Mouse (Mus musculus) liver (tissue): ENCODE measurements at regions not wholly inside any gene's neighbourhood (a gene's known extent, or its start where the extent isn't known, plus 50 kb on each side); places are given as distances from the start of the nearest gene placed in this dataset.
A peak's percentile ranks its signal among the peaks of the same experiment; 100 is the strongest.

Experiments
- DNase-seq: peaks from one replicate; pipeline ENCODE4 v3.0.0-alpha.2; 2020; ENCODE audit warnings: mixed read lengths

GRCm38 (mm10) chr14:48942882-48943281 is 123.0 kb upstream of the Ap5m1 start:
- no peak for DNase-seq

DNA sequence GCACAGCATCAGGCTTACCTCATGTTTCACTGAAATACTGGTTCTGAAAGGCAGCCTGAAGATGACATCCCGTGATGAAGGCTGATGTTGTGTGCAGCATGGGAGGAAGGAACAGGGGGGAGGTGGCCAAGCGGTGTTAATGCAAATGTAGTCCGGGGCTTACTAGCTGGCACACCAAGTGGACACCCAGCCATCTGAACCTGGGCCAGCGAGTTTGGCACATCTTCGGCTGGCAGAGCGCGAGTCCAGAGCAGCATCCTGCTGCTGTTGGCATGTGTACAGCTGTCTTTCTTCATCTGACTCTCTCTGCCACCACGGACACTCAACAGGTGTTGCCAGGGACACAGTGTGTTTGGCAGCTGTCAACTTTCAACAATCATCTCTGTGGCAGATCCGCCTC is 135.0 kb upstream of the Ap5m1 start:
- DNase-seq: no peak

GRCm38 (mm10) chr14:48925870-48926269 is 140.0 kb upstream of the Ap5m1 start:
- DNase-seq: no peak

- DNase-seq: no peak
These were observed 156.5 kb upstream of the Ap5m1 start for GRCm38 (mm10) chr14:48909420-48909819.

GRCm38 (mm10) chr14:48907991-48908698 is 157.8 kb upstream of the Ap5m1 start:
- DNase-seq: no peak

- DNase-seq: no peak
These were observed 158.4 kb upstream of the Ap5m1 start for GRCm38 (mm10) chr14:48907403-48907973.

GRCm38 (mm10) chr14:48906956-48907355 is 158.9 kb upstream of the Ap5m1 start:
- DNase-seq: no peak

DNA sequence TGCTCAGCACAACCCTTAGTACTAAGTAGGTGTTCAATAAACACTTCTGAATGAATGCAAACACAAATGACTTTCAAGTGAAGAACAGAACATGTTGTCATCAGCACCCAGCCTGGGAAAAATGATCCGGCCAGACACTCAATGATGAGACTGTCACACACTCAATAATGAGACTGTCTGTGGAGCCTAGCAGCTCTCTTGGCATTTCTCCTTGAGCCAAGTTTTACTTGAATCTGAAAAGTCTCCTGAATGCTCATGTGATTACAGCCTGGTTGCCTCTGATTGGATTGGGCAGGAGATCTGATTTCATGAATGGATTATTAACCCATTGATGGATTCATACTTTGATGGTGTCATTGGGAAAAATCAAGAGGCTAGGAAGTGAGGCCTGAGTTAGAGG is 161.3 kb upstream of the Ap5m1 start:
- no peak for DNase-seq

DNA sequence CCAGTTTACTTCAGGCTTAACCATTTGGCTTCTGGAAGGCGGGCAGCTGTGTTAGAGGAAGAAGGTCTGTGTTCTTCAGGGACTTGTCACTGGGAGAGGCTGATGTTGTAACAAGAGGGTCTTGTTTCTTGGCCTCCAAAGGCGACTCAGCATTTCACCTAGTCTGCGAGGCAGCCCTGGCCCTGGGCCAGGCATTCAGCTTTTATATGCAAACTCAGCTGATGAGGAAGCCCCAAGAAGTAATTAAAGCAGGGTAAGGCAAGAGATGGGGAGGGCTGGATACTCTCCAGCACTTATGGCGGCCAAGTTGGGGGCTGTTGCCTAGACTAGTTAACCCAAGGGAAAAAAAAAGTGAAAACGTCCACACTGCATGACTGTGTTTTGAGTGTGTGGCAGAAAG is 162.4 kb upstream of the Ap5m1 start:
- DNase-seq: no peak

- DNase-seq: no peak
These were observed 165.7 kb upstream of the Ap5m1 start for GRCm38 (mm10) chr14:48900201-48900600.

DNA sequence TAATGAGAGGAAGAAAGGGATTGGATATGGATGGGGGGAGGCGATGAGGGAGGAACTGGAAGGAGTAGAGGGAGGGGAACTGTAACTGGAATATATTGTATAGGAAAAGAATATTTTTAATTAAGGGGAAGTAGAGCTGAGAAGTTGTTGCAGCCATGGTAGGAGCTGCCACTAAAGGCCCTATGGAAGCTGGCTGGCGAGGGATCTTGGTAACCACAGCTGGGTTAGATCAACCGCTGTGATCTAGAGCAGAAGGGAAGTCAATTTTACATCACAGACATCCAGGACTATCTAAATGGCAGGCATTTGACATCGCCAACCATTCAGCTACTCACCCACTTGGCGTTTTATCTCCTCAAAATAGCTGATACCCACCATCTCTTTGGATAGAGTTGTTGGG is 168.8 kb upstream of the Ap5m1 start:
- no peak for DNase-seq

DNA sequence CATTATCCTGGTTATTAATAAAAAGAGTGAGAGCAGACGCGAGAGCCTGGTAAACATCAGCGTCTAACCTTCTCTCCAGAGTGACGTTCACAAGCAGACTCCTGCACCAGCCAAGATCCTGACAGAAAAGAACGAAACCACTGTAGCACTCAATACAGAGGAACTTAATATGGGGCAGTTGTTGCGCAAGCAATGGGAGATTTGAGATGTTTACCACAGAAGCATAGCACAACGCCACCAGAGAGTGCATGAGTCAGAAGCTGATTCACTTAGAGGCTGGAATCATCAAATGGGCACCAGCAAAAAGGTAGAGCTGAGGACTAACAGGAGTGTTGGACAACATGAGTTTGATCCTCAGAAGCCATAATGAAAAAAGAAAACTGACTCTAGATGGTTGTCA is 169.7 kb upstream of the Ap5m1 start:
- no peak for DNase-seq

GRCm38 (mm10) chr14:48891216-48891615 is 174.7 kb upstream of the Ap5m1 start:
- no peak for DNase-seq

DNA sequence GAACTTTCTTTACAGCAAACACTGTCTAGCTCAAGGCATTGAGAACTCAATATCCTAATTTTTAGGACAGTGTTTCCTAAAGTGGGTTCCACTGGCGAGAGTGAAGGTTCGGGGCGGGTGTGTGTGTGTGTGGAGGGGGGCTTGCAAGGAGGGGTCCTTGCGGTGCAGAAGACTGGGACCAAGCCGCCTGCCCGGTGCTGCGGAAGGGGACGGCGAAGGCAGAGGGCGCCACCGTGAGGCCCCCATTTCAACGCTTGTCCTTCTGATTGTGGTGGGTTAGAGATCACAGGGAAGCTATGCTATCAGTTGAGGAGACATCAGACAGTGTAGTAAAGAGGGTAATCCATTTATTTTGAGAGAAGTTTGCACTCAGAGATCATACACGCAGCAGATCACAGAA is 176.9 kb upstream of the Ap5m1 start:
- DNase-seq: peak; percentile 9

DNA sequence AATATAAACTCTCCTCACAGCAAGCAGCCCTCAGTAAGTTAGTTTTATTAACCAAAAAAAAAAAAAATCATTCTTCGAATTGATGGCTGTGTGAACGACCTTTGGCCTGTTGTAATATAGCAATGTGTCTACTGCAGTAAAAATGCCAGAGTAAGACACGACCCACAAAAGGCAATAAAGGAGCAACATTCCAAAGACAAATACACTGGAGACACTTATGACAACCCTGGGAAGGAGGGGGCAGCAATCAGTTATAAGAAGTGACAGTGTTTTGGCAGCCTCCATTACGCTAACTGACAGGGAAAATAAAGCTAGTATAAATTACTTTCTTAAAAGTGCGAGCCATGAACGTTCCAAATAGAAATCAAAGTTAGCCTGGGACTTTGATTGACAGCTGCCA is 185.9 kb upstream of the Ap5m1 start:
- no peak for DNase-seq

DNA sequence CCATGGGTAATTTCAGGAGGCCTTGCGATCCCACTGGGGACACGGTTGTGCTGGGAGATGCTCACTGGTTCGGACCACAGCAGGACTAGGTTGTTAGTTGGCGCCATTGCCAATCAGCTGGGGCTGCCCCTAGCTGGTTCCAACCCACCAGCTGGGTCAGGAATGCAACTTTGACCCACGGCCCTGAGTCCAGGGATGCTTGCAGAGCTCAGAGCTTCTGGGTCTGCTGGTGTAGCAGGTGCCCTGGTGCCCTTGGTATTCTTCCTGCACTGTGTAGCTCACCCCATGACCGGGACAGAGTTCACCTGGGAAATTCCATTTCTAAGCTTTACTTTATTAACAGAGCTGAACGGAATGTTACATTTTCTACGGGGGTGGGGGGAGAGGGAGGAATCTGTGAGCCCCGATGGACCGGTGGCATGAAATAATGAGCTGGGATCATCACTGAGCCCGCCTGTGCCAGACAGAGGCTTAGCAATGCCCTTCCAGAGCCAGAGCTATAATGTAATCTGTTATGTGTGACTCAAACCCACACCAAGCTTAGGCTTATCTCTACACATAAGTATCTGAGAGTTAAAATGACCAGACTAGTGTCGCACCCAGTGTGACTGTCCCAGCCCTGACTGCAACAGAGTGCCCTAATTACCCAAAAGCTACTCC is 187.8 kb upstream of the Ap5m1 start:
- no peak for DNase-seq

GRCm38 (mm10) chr14:48871313-48871712 is 194.6 kb upstream of the Ap5m1 start:
- DNase-seq: no peak

DNA sequence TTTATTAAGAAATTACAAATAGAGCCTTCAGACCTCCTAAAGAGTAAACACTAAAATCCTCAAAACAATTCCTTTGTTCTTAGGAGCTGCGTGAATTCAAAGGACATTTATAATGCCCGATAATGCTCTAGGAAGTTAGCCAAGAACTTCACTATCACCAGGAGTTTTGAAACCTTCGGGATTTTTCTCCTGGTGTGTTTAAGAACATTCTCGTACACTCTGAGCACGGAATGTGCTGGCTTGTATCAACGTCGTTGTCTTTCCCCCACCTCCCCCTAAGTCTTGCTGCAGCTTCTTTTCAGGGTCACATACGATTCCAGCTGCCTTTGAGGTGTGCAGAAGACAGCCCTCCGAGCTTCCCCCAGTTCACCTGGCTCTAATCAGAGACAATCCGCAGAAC is 195.9 kb upstream of the Ap5m1 start:
- no peak for DNase-seq

DNA sequence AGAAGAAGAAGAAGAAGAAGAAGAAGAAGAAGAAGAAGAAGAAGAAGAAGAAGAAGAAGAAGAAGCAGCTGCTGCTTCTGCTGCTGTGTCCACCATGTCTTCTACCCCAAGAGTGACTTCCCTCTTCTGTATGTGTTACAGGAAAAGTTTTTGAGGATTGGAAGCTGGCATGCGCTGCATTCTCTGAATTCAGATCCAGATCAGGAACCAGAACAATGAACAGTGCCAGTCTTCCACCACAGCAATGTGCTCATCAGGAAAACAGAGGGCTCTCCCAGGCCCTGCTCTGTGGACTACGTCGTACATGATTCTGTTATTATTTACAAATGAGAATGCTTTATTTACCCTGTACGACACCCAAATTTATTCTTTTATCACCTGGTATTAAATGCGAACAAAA is 181.8 kb upstream of the Otx2 start:
- no peak for DNase-seq

DNA sequence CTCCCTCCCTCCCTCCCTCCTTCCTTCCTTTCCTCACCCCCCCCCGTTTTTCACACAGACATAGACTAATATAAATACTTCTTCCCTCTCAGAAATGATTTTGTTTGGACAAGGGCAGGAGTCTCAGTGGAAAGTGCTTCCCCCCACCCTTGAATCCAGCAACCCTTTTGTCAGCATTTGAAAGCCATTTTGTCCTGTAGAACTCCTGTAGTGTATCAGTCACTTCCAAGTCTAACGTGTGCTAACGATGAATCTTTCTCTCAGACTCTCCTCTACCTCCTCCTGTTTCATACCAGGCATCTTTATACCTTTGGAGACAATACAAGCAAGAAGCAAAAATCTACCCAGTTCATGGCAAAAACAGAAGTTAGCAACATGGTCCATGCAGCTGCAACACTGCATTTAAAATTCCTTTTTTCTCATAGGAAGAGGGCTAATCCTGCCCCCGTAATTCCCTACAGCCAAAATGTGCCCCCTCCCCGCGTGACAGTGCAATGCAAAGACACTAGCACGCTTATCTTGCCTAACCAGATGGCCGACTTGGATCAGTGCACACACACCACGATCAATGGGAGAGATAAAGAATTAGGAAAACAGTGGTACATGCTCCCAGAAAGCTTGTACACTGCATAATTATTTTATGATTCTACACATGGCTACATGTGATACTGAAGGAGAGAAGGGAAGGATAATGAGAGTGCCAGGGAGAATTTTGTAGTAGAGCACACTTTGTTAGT is 180.7 kb upstream of the Otx2 start:
- DNase-seq: peak; percentile 11

DNA sequence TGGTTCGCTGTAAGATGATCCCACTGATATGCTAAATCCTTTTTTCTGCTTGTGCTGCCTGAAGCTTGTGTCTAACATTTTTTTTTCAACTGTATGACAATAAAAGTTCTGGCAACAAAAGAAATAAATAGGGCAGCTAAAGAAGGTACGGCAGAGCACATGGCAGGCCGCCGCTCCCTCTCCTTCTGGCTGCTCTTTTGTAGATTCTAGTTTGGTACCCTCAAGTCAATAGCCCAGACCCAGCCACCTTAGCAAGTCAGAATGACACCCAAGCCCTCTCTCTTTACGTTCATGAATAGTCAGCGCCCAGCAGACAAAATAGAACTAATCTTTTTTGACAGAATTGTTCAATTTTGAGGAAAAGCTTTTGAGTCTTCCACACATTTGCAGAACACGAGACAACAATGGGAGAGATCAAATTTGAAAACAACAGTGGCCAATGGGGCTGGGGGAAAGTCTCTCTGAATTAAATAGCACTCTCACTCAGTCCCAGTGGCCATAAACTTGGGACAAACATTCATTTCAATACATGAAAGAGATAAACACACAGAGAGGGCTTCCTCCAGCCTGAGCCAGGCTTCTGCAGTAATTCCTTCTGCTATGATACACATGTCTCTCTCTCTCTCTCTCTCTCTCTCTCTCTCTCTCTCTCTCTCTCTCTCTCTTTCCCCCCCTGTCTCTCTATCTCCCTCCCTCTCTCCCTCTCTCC is 180.0 kb upstream of the Otx2 start:
- no peak for DNase-seq

- DNase-seq: no peak
These were observed 179.2 kb upstream of the Otx2 start for GRCm38 (mm10) chr14:48852787-48853186.

DNA sequence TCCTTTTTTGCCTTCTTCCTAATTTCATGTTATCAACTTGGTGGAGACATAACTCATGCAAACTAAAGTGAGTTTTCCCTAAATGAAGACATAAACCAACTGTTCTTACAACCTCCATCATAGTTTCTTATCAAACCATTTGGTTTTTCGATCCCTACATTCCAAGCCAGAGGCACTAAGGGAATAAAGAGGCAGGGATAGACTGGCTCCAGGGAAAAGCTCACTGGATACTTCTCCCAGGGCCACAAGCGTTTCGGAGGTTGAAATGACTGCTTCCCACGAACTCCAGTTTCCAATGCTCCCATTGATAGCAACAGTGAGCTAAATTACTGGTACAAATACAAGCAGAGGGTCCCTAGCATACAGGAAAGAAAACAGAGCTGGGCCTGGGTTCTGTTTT is 178.4 kb upstream of the Otx2 start:
- no peak for DNase-seq
